Mouse (Mus musculus) cortical plate, adult 2 months (tissue): ENCODE data around the gene Pacsin2.

ENCODE experiments used
- CTCF ChIP-seq: fragments of 200-500 bp; IDR thresholded peaks from 2 replicates; pipeline ENCODE4 v1.5.1; 2011; ENCODE audit warnings: mild to moderate bottlenecking, control low read depth, low read length; ENCODE audit not compliant: insufficient read depth; ENCODE audit errors: extremely low read depth
- POLR2A ChIP-seq: fragments of 200-500 bp; IDR thresholded peaks from 2 replicates; pipeline ENCODE4 v1.6.1; 2011; ENCODE audit warnings: mild to moderate bottlenecking, low read length, control low read depth; ENCODE audit not compliant: insufficient read depth; ENCODE audit errors: extremely low read depth

DNA sequence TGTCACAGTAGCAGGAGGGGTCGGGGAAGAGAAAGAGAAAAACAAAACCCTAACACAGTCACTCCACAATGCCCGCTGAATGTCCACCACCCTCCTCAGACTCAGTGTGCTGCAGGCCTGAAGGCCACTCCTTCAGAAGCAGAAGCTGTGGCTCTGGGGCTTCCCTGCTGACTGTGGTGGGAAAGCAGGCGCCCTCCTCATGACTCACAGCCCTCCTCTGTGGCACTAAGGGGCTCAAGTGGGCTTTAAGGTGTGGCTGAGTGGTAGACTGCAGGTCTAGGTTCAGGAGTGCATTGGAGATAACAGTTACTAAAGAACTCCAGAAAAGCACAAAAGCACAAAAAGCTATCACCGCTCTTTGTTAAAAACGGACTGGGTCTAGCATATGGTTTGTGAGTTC, 56.9 kb downstream of the Pacsin2 start:
- TF ChIP-seq POLR2A, result no peak
- TF ChIP-seq CTCF, result no peak
